29 mouse cellular contexts compared by ENCODE assay signal in genomic region chr5:140204037-140204436, GRCm38 (mm10).
DNase-seq lines count a peak whose midpoint lies in the region; ATAC-seq and TF ChIP-seq lines count a peak whose summit lies in the region.
"Had no signal": no experiment of that assay in that cellular context is flagged by ENCODE, and none has a peak within 500 bp of the region (broad histone marks: within the 10 kb centered on the region; RNA-seq: fewer than 3 reads in every experiment).

No protein-coding gene starts in this region.

- H3K4me2 ChIP-seq in forebrain, embryonic 14.5 days (ENCODE audit: low read length): no peak overlapping the region
- no peak overlapping the region for H3K4me2 ChIP-seq in intestine, postnatal 0 days (replicated peaks; ENCODE audit: low read depth)
- no peak overlapping the region for H3K4me2 ChIP-seq in intestine, embryonic 16.5 days (ENCODE audit: low read depth, low read length)
- H3K4me2 ChIP-seq in midbrain, embryonic 11.5 days: no peak overlapping the region
- no peak overlapping the region for H3K4me2 ChIP-seq in liver, embryonic 16.5 days (ENCODE audit: low read depth, low read length)
- H3K4me2 ChIP-seq: heart, embryonic 11.5 days; hindbrain, embryonic 13.5 days; liver, embryonic 13.5 days; lung, embryonic 15.5 days; midbrain, embryonic 15.5 days had no signal

- no peak for DNase-seq in forebrain, embryonic 10.5 days (ENCODE audit: extremely low spot score, low spot score)
- no peak for DNase-seq in forebrain, embryonic 14.5 days (ENCODE audit: low spot score)
- DNase-seq in midbrain, embryonic 10.5 days (ENCODE audit: low spot score): no peak
- DNase-seq in midbrain, embryonic 11.5 days (ENCODE audit: low spot score, missing footprints): no peak
- DNase-seq in left cerebral cortex, postnatal 4 days: no peak
- DNase-seq: adrenal gland, postnatal 10 days; cerebellum, adult 11 months; cerebellum, adult 9-10 months; cerebellum, postnatal 36 days; gastrocnemius, adult 2 months; gastrocnemius, postnatal 36 days; heart, postnatal 4 days; kidney, adult 2 months; kidney, postnatal 10 days; layer of hippocampus, postnatal 36 days; liver, embryonic 13.5 days; lung, postnatal 4 days; right cerebral cortex, postnatal 25 days had no signal

- peak overlapping the region; percentile 37; the same call in 1 of the 2 replicates for H3K27ac ChIP-seq in forebrain, embryonic 10.5 days
- H3K27ac ChIP-seq in forebrain, embryonic 14.5 days (ENCODE audit: low read depth, low read length): no peak overlapping the region
- H3K27ac ChIP-seq in intestine, postnatal 0 days (ENCODE audit: low read depth, low read length): no peak overlapping the region
- no peak overlapping the region for H3K27ac ChIP-seq in intestine, embryonic 16.5 days (ENCODE audit: low read length)
- H3K27ac ChIP-seq in midbrain, embryonic 10.5 days (replicated peaks): peak overlapping the region; percentile 14; the same call in 1 of the 2 replicates
- H3K27ac ChIP-seq in midbrain, embryonic 11.5 days (ENCODE audit: low read depth, low read length): no peak overlapping the region
- H3K27ac ChIP-seq in liver, embryonic 16.5 days (ENCODE audit: low read length): 0 out of 2 replicates have a peak overlapping the region, but pooled peaks have one; percentile 48
- H3K27ac ChIP-seq: gastrocnemius, adult 2 months; hindbrain, embryonic 13.5 days; liver, embryonic 13.5 days; lung, embryonic 15.5 days; midbrain, embryonic 15.5 days had no signal

- H3K9me3 ChIP-seq in forebrain, embryonic 10.5 days: no peaks in the 10 kb centered on the region
- H3K9me3 ChIP-seq in forebrain, embryonic 14.5 days (replicated peaks; ENCODE audit: control insufficient read depth, low read length): no peaks in the 10 kb centered on the region
- H3K9me3 ChIP-seq in intestine, postnatal 0 days (ENCODE audit: control insufficient read depth): no peaks in the 10 kb centered on the region
- no peaks in the 10 kb centered on the region for H3K9me3 ChIP-seq in intestine, embryonic 16.5 days (ENCODE audit: control insufficient read depth, low read length)
- H3K9me3 ChIP-seq in midbrain, embryonic 10.5 days (replicated peaks): no peaks in the 10 kb centered on the region
- H3K9me3 ChIP-seq in midbrain, embryonic 11.5 days (ENCODE audit: control insufficient read depth, low read length): no peaks in the 10 kb centered on the region
- no peaks in the 10 kb centered on the region for H3K9me3 ChIP-seq in liver, embryonic 16.5 days (replicated peaks; ENCODE audit: control insufficient read depth, low read length)
- H3K9me3 ChIP-seq: hindbrain, embryonic 13.5 days; liver, embryonic 13.5 days; lung, embryonic 15.5 days; megakaryocyte, embryonic 14.5 days; midbrain, embryonic 15.5 days had no signal

- no peak for ATAC-seq in forebrain, embryonic 14.5 days
- no peak for ATAC-seq in intestine, postnatal 0 days
- no peak for ATAC-seq in intestine, embryonic 16.5 days
- ATAC-seq in midbrain, embryonic 11.5 days (ENCODE audit: low FRiP score): no peak
- ATAC-seq in liver, embryonic 16.5 days (ENCODE audit: low read depth): no peak
- ATAC-seq: forebrain, embryonic 16.5 days; inflammation-experienced regulatory T-cells, adult 6 months; midbrain, embryonic 15.5 days; Patski had no signal

- intact Hi-C loops in left cerebral cortex, postnatal 4 days (cut with DNase I): no loop called here

- H3K36me3 ChIP-seq in forebrain, embryonic 10.5 days (replicated peaks): peaks cover 12% of the 10 kb centered on the region
- no peaks in the 10 kb centered on the region for H3K36me3 ChIP-seq in forebrain, embryonic 14.5 days (ENCODE audit: control insufficient read depth, insufficient read depth, low read length)
- no peaks in the 10 kb centered on the region for H3K36me3 ChIP-seq in intestine, postnatal 0 days (ENCODE audit: control insufficient read depth, insufficient read depth)
- H3K36me3 ChIP-seq in intestine, embryonic 16.5 days (ENCODE audit: control insufficient read depth, insufficient read depth, low read length): no peaks in the 10 kb centered on the region
- H3K36me3 ChIP-seq in midbrain, embryonic 10.5 days: peaks cover 4% of the 10 kb centered on the region; the same call in 1 of the 2 replicates
- no peaks in the 10 kb centered on the region for H3K36me3 ChIP-seq in midbrain, embryonic 11.5 days (ENCODE audit: control insufficient read depth, insufficient read depth, low read length)
- no peaks in the 10 kb centered on the region for H3K36me3 ChIP-seq in liver, embryonic 16.5 days (ENCODE audit: control insufficient read depth, insufficient read depth)
- H3K36me3 ChIP-seq: hindbrain, embryonic 13.5 days; lung, embryonic 15.5 days; midbrain, embryonic 15.5 days had no signal

- H3K4me3 ChIP-seq in forebrain, embryonic 10.5 days: no peak overlapping the region
- H3K4me3 ChIP-seq in forebrain, embryonic 14.5 days (ENCODE audit: low read depth, low read length): no peak overlapping the region
- H3K4me3 ChIP-seq in intestine, postnatal 0 days (ENCODE audit: low read depth, low read length): no peak overlapping the region
- H3K4me3 ChIP-seq in intestine, embryonic 16.5 days (ENCODE audit: low read length): no peak overlapping the region
- H3K4me3 ChIP-seq in midbrain, embryonic 10.5 days: no peak overlapping the region
- no peak overlapping the region for H3K4me3 ChIP-seq in midbrain, embryonic 11.5 days (ENCODE audit: low read depth, low read length)
- no peak overlapping the region for H3K4me3 ChIP-seq in liver, embryonic 16.5 days (ENCODE audit: low read depth, low read length)
- H3K4me3 ChIP-seq: gastrocnemius, adult 2 months; hindbrain, embryonic 13.5 days; liver, embryonic 13.5 days; lung, embryonic 15.5 days; megakaryocyte, embryonic 14.5 days; midbrain, embryonic 15.5 days had no signal

- H3K4me1 ChIP-seq in forebrain, embryonic 10.5 days: peaks cover 23% of the 10 kb centered on the region
- peaks cover 3% of the 10 kb centered on the region; the same call in 1 of the 2 replicates for H3K4me1 ChIP-seq in forebrain, embryonic 14.5 days (ENCODE audit: control insufficient read depth, insufficient read depth, low read length)
- no peaks in the 10 kb centered on the region for H3K4me1 ChIP-seq in intestine, postnatal 0 days (replicated peaks; ENCODE audit: control insufficient read depth, insufficient read depth, low read length)
- H3K4me1 ChIP-seq in intestine, embryonic 16.5 days (ENCODE audit: control insufficient read depth, insufficient read depth, low read length): peaks cover 19% of the 10 kb centered on the region
- peaks cover 24% of the 10 kb centered on the region for H3K4me1 ChIP-seq in midbrain, embryonic 10.5 days
- peaks cover 8% of the 10 kb centered on the region; the same call in 1 of the 2 replicates for H3K4me1 ChIP-seq in midbrain, embryonic 11.5 days (ENCODE audit: control insufficient read depth, insufficient read depth, low read length)
- peaks cover 26% of the 10 kb centered on the region for H3K4me1 ChIP-seq in liver, embryonic 16.5 days (ENCODE audit: control insufficient read depth, low read depth, low read length)

- 90% methylated on average over 5 of the region's 5 CpGs for WGBS in forebrain, embryonic 10.5 days
- 85% methylated on average over 5 of the region's 5 CpGs for WGBS in forebrain, embryonic 14.5 days
- WGBS in intestine, postnatal 0 days: 92% methylated on average over 5 of the region's 5 CpGs
- 90% methylated on average over 5 of the region's 5 CpGs for WGBS in intestine, embryonic 16.5 days
- 92% methylated on average over 5 of the region's 5 CpGs for WGBS in midbrain, embryonic 10.5 days
- WGBS in midbrain, embryonic 11.5 days: 86% methylated on average over 5 of the region's 5 CpGs
- WGBS in liver, embryonic 16.5 days (ENCODE audit: insufficient replicate concordance): 85% methylated on average over 5 of the region's 5 CpGs

- peak; percentile 25 for TF ChIP-seq CTCF in intestine, postnatal 0 days (IDR thresholded peaks at IDR 0.05; ENCODE audit: low read depth)

- no peaks in the 10 kb centered on the region for H3K27me3 ChIP-seq in forebrain, embryonic 10.5 days (ENCODE audit: poor library complexity, severe bottlenecking)
- H3K27me3 ChIP-seq in forebrain, embryonic 14.5 days (replicated peaks; ENCODE audit: control insufficient read depth, insufficient read depth, low read length): no peaks in the 10 kb centered on the region
- H3K27me3 ChIP-seq in intestine, postnatal 0 days (replicated peaks; ENCODE audit: control insufficient read depth, insufficient read depth, low read length): no peaks in the 10 kb centered on the region
- no peaks in the 10 kb centered on the region for H3K27me3 ChIP-seq in intestine, embryonic 16.5 days (replicated peaks; ENCODE audit: control insufficient read depth, insufficient read depth, low read length)
- no peaks in the 10 kb centered on the region for H3K27me3 ChIP-seq in midbrain, embryonic 10.5 days (ENCODE audit: low read depth, poor library complexity, severe bottlenecking)
- no peaks in the 10 kb centered on the region for H3K27me3 ChIP-seq in midbrain, embryonic 11.5 days (ENCODE audit: control insufficient read depth, insufficient read depth, low read length)
- H3K27me3 ChIP-seq in liver, embryonic 16.5 days (ENCODE audit: control insufficient read depth, insufficient read depth, low read depth, low read length): no peaks in the 10 kb centered on the region
- H3K27me3 ChIP-seq: hindbrain, embryonic 13.5 days; liver, embryonic 13.5 days; lung, embryonic 15.5 days; megakaryocyte, embryonic 14.5 days; midbrain, embryonic 15.5 days; Patski had no signal

- no peak overlapping the region for H3K9ac ChIP-seq in forebrain, embryonic 14.5 days (ENCODE audit: low read length)
- H3K9ac ChIP-seq in intestine, postnatal 0 days (ENCODE audit: low read depth, low read length): no peak overlapping the region
- no peak overlapping the region for H3K9ac ChIP-seq in intestine, embryonic 16.5 days (ENCODE audit: low read depth, low read length)
- no peak overlapping the region for H3K9ac ChIP-seq in midbrain, embryonic 11.5 days (ENCODE audit: low read length)
- no peak overlapping the region for H3K9ac ChIP-seq in liver, embryonic 16.5 days (ENCODE audit: low read depth, low read length)
- H3K9ac ChIP-seq: hindbrain, embryonic 13.5 days; liver, embryonic 13.5 days; lung, embryonic 15.5 days; midbrain, embryonic 15.5 days had no signal

Comparison
In these comparisons a context has a peak if more than half of its experiments do, and no peak if none do; other contexts are left out.
1. H3K27ac ChIP-seq: peak in forebrain, embryonic 10.5 days (single experiment), midbrain, embryonic 10.5 days (single experiment) and liver, embryonic 16.5 days (single experiment); none in forebrain, embryonic 14.5 days (single experiment), intestine, postnatal 0 days (single experiment), intestine, embryonic 16.5 days (single experiment) and midbrain, embryonic 11.5 days (single experiment).